Mouse (Mus musculus) thymus, adult 2 months (tissue): ENCODE results near the gene Flnb. TPM values are rescaled to one million over a fixed set of nuclear protein-coding genes. Genes with fewer than 3 reads are reported as not detected.

ENCODE experiments used
- DNase-seq: peaks from one replicate; pipeline ENCODE4 v3.0.0; 2021
- H3K27ac ChIP-seq: fragments of 200-500 bp; 2 replicates; pipeline ENCODE4 v1.5.1; 2012; ENCODE audit warnings: low read length, control low read depth; ENCODE audit not compliant: control insufficient read depth, insufficient read depth
- H3K27me3 ChIP-seq: fragments of 200-500 bp; 2 replicates; pipeline ENCODE4 v1.6.1; 2012; ENCODE audit warnings: mild to moderate bottlenecking, low read length, moderate library complexity, mixed read lengths; ENCODE audit not compliant: control insufficient read depth, insufficient read depth
- H3K36me3 ChIP-seq: fragments of 200-500 bp; 2 replicates; pipeline ENCODE4 v1.6.1; 2012; ENCODE audit warnings: mild to moderate bottlenecking, low read length, moderate library complexity; ENCODE audit not compliant: control insufficient read depth, insufficient read depth
- H3K4me1 ChIP-seq: fragments of 200-500 bp; replicated peaks from 2 replicates; pipeline ENCODE4 v1.6.1; 2012; ENCODE audit warnings: low read length; ENCODE audit not compliant: control insufficient read depth, insufficient read depth
- H3K4me3 ChIP-seq: fragments of 200-500 bp; 2 replicates; pipeline ENCODE4 v1.5.1; 2012; ENCODE audit warnings: mild to moderate bottlenecking, low read length, control low read depth, moderate library complexity; ENCODE audit not compliant: control insufficient read depth, insufficient read depth
- CTCF ChIP-seq: fragments of 200-500 bp; IDR thresholded peaks from 2 replicates; pipeline ENCODE4 v1.5.1; 2012; ENCODE audit warnings: mild to moderate bottlenecking, control low read depth, low read length, moderate library complexity, borderline replicate concordance; ENCODE audit not compliant: control insufficient read depth, poor library complexity, insufficient read depth; ENCODE audit errors: extremely low read depth
- POLR2A ChIP-seq: fragments of 200-500 bp; IDR thresholded peaks from 2 replicates; pipeline ENCODE4 v1.6.1; 2012; ENCODE audit warnings: mild to moderate bottlenecking, low read length, control low read depth, moderate library complexity; ENCODE audit not compliant: control insufficient read depth, poor library complexity, insufficient read depth; ENCODE audit errors: extremely low read depth
- WGBS: fragments of 180-500 bp; shearing (Covaris S2); methylation state at CpG from one replicate; pipeline ENCODE4 v1.1.7; 2018; 5-methylcytosine and 5-hydroxymethylcytosine counted together
- polyA plus RNA-seq: library from polyadenylated mRNA; depleted of rRNA; stranded (reverse); fragments of >200 nt; gene quantifications from 2 replicates; pipeline ENCODE4 v1.2.3, GENCODE M21; 2012; rRNA removed

Flnb gene
- polyA plus RNA-seq, result 26.4 and 26.5 TPM in 2 replicates

- H3K4me3 ChIP-seq, result peak within 1 kb of the TSS; percentile 70
- peaks cover 14% of the 10 kb centered on the region for H3K4me1 ChIP-seq
- no peaks in the 10 kb centered on the region for H3K36me3 ChIP-seq
- TF ChIP-seq CTCF (peak; percentile 90), POLR2A (peak; percentile 25; the same call in 1 of the 2 replicates)
- no peak within 1 kb of the TSS for H3K27ac ChIP-seq
- WGBS, result under 1% methylated on average over 49 of the region's 49 CpGs
- H3K27me3 ChIP-seq, result peaks cover 5% of the 10 kb centered on the region; the same call in 1 of the 2 replicates
- peak; percentile 99 for DNase-seq
Measured at GRCm38 (mm10) chr14:7817770-7818462, at the start of gene Flnb. TSS of gene Flnb (plus strand) at chr14:7817957.

GRCm38 (mm10) chr14:7773714-7774389, 43.9 kb upstream of the Flnb start:
- 22% methylated on average over 24 of the region's 24 CpGs for WGBS
- peak; percentile 73 for DNase-seq
- Histone ChIP-seq H3K4me1 (no peaks in the 10 kb centered on the region), H3K4me3 (peak overlapping the region; percentile 57), H3K36me3 (no peaks in the 10 kb centered on the region), H3K27me3 (no peaks in the 10 kb centered on the region), H3K27ac (peak overlapping the region; percentile 91)
- TF ChIP-seq POLR2A (peak; percentile 69), CTCF (0 out of 2 replicates have a peak, but pooled peaks have one; percentile 53)

GRCm38 (mm10) chr14:7786073-7786472, 31.7 kb upstream of the Flnb start:
- no peaks in the 10 kb centered on the region for H3K27me3 ChIP-seq
- H3K4me1 ChIP-seq, result peaks cover 2% of the 10 kb centered on the region; the same call in 1 of the 2 replicates
- TF ChIP-seq CTCF (no peak), POLR2A (no peak)
- no peaks in the 10 kb centered on the region for H3K36me3 ChIP-seq
- H3K27ac ChIP-seq, result no peak overlapping the region
- 40% methylated on average over 13 of the region's 13 CpGs for WGBS
- no peak overlapping the region for H3K4me3 ChIP-seq
- no peak for DNase-seq

- DNase-seq, result no peak
- H3K27ac ChIP-seq, result no peak overlapping the region
- no peaks in the 10 kb centered on the region for H3K36me3 ChIP-seq
- no peaks in the 10 kb centered on the region for H3K27me3 ChIP-seq
- no peak overlapping the region for H3K4me3 ChIP-seq
- H3K4me1 ChIP-seq, result peaks cover 12% of the 10 kb centered on the region
- 90% methylated on average over 7 of the region's 7 CpGs for WGBS
- no peak for TF ChIP-seq POLR2A
- no peak for TF ChIP-seq CTCF
Measured at GRCm38 (mm10) chr14:7789266-7790030, 28.3 kb upstream of the Flnb start.

GRCm38 (mm10) chr14:7791061-7791531, 26.7 kb upstream of the Flnb start:
- DNase-seq, result no peak
- H3K27me3 ChIP-seq, result no peaks in the 10 kb centered on the region
- no peaks in the 10 kb centered on the region for H3K36me3 ChIP-seq
- peaks cover 12% of the 10 kb centered on the region for H3K4me1 ChIP-seq
- H3K4me3 ChIP-seq, result peak overlapping the region; percentile 38
- no peak overlapping the region for H3K27ac ChIP-seq
- 14% methylated on average over 19 of the region's 19 CpGs for WGBS
- no peak for TF ChIP-seq POLR2A
- TF ChIP-seq CTCF, result no peak
